Mouse (Mus musculus) common myeloid progenitor, adult 5-6 weeks (primary cell): ENCODE results near the gene Thtpa. TPM values are rescaled to one million over a fixed set of nuclear protein-coding genes. Genes with fewer than 3 reads are reported as not detected.

Experiments
- ATAC-seq: replicated peaks from 2 replicates; pipeline ENCODE4 v1.8.0; 2016; ENCODE audit warnings: low read depth, mild to moderate bottlenecking, moderate TSS enrichment, inconsistent platforms; ENCODE audit not compliant: poor library complexity, severe bottlenecking
- total RNA-seq: library from RNA; stranded (forward); fragments of 200-1000, 187-1606 nt; gene quantifications from 2 replicates; pipeline ENCODE4 v1.2.3, GENCODE M21; 2017

Thtpa gene
- total RNA-seq, 1 experiment from 2014 or later = 12.9 TPM

DNA sequence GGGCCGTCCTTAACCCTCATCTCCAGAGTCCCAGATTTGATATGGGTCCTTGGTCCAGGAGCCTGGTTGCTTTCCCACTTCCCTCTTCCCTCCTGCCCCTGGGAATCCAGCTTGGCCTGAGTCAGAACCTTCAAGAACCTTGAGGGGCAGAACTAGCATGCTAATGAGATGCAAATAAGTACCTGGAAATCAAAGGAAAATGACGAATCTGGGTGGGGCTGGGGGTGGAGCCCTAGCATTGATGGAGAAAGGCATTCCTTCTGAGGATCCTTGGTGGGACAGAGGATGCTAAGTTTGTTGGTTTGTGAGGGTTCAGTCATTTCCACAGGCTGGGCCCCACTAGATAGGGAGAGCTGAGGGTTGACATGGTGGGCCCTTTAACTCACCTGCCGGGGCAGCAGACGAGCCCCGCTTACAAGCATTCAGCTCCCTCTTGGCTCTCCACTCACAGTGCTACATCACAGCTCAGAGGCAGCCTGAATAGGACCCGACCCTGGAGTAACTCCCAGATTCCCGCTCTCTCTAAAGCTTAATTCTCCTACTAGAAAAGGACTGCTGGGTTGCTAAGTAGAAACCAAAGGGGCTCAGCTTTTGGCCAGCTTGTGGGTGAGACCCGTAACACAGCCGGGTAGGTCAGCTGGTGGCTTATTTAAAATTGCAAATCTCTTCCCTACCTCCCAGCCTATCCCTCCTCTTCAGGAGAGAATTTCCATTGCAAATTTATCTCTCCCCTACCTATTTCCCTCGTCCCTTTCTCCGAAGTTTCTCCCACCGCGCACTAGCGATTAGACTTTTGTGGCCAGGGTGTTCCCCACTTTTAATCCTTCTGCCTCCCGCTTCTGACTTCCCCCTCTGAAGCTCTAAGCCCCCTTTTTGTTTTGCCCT, 16.9 kb upstream of the Thtpa start:
- ATAC-seq = no peak

DNA sequence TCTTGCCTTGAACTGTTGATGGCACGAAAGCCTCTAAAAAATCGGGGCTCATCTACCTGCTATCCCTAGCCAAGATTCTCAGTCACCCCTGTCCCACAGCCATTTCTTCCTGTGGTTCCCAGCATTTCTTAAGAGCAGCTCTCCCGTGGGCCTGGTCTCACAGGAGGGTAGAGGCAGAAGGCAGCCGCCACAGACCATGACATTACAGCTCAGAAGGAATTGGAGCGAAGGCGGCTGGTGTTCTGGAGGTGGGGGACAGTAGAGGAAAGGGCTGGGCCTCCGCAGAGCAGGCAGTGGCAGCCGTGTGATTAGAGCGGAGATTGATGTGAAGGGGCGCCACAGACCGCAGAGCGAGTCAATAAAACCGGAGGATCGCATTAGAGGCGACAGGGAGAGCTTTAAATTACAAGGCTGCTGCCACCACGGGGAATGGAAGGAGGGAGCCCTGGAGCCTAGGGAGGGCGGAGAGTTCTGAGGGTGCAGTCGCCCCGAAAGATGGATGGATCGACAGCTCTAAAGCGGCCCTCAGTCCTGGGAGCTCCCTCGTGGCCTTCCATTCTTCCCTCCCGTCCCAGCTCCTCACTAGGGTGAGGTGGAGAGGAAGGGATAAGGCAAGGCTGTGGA, 16.1 kb upstream of the Thtpa start:
- peak; percentile 76 for ATAC-seq

DNA sequence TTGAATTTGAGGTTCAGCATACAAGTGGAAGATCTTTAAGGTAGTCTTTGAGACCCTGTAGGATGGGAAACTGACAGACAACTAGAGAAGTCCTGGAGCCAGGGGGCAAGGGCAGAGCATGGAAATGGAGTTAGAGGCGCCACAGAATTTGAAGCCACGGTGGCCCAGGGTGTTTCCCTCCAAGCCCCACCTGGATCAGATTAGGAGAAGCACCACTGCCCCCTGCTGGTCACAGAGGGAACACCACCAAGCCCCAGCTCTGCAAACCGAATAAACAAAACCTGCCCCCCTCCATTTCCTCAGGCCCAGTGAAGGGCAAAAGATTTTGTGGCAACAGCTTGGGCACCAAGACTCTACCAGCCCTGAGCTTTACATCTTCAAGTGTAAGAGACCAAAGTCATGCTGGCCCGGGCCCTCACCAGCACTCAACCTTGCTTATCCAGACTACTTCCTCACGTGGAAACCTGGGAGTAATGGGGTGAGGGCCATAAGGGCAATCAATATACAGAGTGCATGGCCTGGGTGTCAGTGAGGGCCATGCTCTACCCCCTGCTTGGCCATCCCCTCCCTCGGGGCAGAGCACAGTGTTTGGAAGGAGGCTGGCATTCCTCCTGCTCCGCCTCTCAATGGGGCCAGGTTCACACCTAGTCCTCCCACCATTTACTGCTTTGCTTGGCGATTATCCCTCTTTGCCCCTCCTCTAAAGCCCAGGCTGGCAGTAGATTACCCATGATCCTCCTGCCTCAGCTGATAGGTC, 15.2 kb upstream of the Thtpa start:
- peak; percentile 74 for ATAC-seq

DNA sequence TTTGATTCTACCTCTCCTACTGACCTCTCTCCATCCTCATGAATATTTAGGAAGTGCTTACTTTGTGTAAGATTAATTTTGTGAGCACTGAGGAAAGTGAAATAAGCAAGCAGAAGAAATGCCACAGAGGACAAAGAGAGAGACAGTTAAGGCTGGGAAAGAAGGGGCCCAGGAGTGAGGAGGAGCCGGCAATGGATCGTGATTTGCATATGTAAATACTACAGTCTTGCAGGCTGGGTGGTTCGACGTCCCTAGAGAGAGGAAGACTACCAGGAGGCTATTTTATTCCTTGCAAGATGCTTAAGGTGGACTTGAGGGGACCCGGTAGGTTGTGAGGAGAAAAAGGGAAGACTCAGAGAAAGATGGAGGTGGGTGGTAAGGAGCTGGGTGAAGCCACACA, 13.5 kb upstream of the Thtpa start:
- no peak for ATAC-seq

DNA sequence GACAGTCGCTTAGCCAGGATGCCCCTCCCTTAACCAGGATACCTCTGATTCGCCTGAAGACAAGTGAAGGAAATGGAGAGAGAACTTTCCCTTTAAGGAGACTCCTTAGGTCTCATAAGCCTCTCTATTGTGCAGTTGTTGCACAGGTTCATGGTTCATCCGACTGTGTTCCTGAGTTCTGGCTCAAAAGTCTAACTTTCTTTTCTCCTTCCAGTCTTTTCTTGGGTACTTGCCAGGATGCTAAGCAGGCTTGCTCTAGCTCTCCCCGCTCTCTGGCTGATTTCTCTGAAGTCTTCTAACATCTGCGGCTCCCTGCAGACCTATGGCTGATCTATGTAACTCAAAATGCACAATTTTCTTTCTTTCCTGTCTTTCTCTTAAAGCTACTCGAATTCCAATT, 11.1 kb upstream of the Thtpa start:
- ATAC-seq = no peak

DNA sequence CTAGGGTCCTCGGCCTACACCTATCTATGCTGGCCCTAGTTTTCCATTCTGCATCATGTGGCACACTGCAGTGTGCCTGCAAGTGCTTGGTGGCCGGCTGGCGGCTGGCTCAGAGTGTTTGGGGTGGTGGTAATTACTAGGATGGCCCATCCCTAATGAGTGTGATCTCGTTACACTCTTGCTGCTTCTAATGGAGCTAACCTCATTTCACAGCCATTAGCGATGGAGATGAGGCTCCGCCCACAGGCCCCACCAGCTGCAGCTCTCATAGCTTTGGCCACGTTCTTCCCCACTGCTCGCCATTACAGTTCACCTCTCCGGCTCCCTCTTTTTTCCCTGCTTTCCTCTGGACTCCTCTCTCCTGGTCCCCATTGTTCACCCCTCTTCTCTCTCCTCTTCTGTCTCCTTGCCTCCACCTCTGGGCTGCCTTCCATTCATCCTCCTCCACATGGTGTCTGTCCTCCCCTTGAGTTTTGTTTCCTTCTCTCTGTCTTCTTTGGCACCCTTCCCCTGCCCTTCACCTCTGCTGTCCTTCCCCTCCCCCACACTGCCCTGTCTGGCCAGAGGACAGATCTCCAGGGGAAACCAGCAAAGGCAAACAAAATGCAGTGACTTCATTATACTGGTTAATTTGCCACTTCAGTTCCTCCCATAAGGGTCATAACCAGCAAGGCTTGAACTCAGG, 9.1 kb upstream of the Thtpa start:
- no peak for ATAC-seq

DNA sequence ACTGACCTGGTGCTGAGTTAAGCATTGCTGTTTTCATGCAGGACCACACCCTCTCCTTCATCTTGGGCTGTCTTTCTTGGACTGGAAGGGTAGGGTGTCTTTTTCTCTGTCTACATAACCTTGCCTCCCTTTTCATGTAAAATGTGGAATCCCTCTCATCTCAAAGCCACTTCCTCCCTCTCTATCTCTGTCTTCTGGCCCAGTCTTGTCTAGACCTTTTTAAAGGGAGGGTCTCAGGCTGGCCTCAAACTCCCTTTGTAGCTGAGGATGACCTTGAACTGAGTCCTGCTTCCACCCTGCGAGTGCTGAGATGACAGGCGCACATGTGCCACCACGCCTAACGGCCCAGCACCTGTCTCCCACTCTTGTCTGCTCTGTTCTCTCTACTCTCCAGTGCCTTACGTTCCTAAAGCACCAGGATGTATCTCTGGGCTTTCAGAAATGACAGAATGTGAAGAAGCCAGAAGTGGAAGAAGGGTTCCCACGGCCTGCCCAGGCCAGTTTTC, 8.5 kb upstream of the Thtpa start:
- ATAC-seq = no peak

DNA sequence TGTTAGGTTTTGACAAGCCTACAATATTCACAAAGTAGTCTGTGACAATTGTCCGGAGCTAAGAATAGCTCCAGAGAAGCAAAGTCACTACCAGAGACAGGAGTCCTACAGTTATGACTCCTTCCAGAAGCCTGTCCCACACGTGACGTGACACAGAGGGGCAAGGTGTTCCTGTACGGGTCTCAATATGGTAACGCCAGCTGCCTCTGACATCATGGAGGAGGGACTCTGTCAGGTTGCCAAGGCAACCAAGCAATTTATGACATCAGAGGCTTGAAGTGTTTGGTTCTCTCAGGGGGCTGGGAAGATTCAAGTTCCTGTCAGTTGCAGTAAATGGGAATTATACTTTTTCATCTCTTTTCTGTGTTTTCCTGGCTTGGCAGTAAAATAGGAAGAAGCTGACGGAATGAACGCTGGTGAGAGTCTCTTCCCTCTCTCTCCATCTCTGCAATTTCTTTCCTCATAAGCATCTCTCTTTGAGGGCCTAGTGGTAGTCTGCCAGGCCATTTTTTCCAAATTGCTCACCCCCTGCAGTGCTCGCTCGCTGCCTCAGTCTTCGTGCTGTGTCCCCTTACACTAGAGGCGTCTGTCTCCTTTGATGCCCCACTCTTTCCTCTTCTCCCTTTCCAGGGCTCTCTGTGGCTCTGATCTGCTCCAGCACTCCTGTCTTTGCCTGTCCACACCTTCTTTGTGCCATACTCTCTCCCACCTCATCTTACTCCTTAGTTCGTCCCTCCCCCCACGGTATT, 5.2 kb upstream of the Thtpa start:
- ATAC-seq = no peak

DNA sequence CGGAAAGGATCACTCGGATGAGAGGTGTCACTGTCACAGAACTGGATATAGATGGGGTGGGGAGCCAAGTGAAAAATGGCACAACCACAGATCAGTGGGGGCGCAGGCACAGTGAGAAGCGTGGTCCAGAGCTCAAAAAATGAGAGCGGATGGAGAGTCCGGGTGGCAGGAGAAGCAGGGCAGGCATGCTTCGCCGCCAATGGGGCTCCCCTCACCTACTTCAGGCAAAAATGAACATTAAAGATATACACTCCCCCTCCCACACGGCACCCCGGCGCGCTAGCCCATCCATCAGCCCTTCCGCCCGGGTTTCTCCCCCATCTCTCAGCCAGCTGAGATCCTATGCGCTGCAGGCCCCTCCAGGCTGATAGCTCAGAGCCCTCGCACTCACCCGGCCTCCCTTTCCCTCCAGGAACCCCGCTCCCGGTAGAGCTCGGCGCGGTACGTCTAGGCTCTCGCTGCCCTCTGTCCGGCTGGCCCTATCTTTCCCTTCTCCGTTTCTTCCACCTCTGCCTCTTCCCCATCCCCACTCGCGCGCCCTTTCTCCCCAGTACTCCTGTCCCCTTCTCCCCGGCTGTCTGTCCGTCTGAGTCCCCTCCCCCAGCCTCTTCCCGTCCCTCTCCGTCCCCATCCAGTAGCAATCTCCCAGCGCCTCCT, 3.2 kb upstream of the Thtpa start:
- ATAC-seq = no peak

DNA sequence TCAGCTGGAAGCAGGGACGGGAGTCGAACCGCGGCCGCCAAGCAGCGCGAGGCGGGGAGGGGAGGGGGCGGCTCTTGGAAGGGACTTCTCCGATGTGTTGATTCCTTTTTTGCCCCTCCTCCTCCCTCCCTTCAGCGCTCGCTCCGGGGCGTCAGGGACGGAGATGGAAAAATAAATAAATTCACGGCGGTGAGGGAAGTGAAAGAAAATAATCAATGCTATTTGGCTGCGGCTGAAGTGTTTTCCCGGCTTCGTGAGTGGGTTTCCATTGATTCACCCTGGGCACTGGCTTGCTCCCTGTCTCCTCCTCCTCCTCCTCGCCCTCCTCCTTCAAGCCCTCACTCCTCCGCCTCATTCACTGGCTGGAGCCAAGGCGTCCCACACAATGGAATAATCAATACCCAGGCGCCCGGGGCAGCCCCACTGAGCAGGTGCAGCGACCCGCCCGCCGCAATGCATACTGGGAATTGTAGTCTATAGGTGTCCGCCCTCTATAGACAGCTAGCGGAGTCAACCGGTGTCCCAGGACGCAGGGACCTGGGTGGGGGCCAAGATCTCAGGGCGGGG, 2.5 kb upstream of the Thtpa start, which contains the start of gene Zfhx2:
Gene Zfhx2, minus strand, starts transcription at position 314 of the 567 bp plus-strand sequence.
- ATAC-seq = peak; percentile 87

DNA sequence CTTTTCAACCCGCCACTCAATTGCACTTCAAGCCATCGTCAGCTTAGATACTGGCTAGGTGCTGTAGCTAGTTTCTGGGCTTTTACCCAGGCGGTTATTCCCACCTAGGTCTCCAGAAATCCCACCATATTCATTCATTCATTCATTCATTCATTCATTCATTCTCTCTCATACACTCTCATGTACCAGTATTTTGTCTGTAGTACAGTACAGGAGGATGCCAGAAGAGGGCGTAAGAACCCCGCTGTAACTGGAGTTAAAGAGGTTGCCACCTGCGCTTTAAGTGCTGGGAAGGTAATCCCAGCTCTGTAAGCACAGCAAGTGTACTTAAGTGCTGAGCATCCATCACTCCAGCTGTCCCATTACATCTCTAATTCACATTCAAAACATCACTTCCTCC, 657 bp upstream of the Thtpa start:
- no peak for ATAC-seq

DNA sequence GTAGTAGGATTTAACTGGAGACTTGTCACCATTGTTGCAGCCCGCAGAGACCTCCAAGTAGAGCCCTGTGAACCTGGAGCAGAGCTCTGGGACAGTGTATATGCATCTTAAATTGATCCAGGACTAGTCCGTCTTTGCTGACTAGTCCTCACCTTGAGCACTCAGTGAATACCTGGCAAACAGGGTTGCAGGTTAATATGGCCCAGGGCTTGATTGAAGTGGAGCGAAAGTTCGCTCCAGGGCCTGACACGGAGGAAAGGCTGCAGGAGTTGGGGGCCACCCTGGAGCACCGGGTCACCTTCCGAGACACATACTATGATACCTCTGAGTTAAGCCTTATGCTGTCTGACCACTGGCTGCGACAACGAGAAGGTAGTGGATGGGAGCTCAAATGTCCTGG, 679 bp downstream of the Thtpa start:
- 0 out of 2 replicates have a peak, but pooled peaks have one; percentile 0 for ATAC-seq

DNA sequence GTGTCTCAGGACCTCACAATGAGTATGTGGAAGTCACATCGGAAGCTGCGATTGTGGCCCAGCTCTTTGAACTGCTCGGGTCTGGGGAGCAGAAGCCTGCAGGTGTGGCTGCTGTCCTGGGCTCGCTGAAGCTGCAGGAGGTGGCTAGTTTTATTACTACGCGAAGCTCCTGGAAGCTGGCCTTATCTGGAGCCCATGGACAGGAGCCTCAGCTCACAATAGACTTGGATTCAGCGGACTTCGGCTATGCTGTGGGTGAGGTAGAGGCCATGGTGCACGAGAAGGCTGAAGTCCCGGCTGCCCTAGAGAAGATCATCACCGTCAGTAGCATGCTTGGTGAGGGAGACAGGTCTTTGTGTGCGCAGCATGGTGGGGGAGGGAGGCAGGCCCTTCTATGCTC, 1.1 kb downstream of the Thtpa start:
- no peak for ATAC-seq

DNA sequence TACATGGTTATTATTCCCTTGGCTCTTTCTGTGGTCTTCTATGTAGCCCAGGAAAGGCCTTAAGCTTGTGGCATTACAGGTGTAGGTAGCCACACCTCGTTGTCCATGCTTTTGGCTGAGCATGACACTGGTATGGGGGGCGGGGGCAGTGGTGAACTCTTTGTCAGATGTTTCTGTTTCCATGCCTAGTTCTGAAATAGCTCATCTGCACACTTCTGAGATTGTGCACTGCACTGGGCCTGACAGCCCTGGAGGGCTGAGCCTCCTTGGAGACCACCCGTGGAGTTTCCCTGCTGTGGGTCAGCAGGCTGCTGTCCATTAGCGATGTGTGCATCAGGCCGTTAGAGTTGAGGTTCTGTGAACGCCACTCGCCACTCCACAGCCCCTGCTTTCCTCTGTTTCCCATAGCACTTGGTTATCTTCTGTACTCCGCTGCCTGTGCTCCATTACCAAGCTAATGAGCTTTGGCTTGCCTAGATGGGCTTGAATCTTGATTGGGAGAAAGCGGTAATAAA, 2.0 kb downstream of the Thtpa start:
- ATAC-seq = no peak

DNA sequence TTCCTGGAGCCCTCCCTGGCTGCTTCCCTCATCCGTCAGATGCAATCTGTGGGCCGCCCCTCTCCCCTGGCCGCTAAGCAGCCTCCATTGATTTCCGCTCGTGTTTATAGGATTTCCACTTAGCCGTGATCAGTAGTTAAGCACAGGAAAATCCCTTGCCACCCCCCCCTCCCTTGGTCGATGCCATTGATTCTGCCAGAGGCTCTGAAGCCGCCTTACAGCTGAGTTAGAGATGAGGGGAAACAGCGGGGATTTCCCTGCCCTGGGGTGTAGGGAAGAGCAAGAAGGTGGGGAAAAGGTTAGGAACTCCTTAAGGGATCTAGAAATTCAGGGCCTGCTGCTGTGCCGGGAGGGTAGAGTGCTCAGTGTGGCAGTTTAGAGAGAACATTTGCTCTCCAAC, 3.1 kb downstream of the Thtpa start:
- no peak for ATAC-seq

DNA sequence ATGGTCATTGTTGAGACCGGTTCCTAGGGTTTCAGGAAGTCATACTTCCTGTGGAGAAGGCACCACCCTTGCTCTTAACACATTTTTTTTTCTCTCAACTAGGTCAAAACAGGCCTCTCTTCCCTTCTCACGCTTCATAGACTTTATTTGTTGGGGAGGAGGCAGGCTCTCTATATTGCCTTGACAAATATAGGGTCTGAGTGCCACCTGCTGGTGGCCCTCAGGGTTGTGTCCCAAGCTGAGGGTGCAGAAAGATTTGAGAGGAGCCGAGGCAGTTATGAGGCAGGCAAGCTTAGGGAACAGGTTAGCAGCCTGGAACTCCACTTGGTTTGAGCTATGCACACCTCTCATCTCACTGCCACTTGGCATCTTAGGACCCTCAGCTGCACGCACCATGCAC, 3.5 kb downstream of the Thtpa start:
- ATAC-seq = peak; percentile 55

DNA sequence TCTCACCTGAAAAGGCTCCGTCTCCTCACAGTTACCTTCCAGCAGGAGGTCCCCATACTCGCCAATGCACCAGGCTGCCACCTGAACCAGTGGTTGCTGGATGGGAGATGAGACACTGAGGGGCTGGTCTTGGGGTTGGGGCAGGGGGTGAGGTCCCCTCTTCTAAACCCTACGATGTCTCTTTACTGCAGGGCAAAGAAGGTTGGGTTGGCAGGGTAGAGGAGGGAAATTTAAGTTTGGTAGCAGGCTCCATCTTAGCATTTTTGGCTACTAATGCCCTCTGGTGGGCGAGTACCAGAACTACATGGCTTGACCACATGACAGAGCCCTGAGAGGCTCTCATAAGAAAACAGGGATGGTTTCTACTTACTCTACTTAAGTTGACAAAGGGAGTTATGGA, 7.0 kb downstream of the Thtpa start:
- peak; percentile 27; the same call in 1 of the 2 replicates for ATAC-seq

DNA sequence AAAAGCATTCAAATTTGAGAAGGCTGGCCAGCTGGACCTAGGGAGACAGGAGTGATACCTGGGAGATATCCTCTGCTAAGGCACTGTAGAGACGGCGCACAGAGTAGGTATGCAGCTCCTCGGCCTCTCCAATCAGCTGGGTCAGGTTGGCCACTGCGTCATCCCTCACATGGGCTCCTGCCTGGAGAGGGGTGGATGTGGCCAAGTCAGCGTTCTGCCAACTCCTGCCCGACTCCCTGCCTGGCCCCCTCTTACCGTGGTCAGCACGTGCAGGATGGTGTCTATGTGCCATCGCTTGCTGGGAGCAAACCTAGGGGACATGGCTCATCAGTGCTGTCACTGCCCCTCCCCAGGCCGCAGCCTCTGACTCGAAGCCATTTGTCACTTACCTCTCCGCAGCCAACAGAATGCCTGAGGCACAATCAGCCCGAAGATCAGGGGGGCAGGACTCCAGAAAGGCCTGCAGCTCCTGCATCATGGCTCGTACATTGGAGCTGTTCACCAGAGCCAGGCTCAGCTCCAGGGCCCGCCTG, 7.7 kb downstream of the Thtpa start:
- ATAC-seq = no peak
